Mouse (Mus musculus) left cerebral cortex, adult 11 months (tissue): ENCODE measurements around the gene Retn.
A peak's percentile ranks its signal among the peaks of the same experiment; 100 is the strongest.

ENCODE experiments used
- DNase-seq: peaks from one replicate; pipeline ENCODE4 v3.0.0; 2022; ENCODE audit warnings: low spot score

The Retn gene

GRCm38 (mm10) chr8:3655526-3655925 lies at the start of gene Retn:
Retn (plus strand) TSS chr8:3655770.
- DNase-seq, result no peak

DNA sequence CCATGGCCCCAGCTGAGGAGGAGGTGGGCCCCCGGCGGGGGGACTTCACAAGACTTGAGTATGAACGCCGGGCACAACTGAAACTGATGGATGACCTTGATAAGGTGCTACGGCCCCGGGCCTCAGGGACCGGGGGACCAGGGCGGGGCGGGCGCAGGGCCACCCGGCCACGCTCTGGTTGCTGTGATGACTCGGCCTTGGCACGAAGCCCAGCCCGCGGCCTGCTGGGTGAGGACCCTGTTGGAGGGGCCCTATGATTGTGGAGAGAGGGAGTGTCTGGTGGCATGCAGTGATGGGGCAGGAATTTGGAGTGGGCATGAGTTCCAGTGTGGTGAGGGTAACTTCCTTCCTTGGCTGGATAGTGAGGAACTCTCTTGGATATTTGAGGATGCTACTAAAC lies 49.0 kb upstream of the Retn start:
- no peak for DNase-seq

DNA sequence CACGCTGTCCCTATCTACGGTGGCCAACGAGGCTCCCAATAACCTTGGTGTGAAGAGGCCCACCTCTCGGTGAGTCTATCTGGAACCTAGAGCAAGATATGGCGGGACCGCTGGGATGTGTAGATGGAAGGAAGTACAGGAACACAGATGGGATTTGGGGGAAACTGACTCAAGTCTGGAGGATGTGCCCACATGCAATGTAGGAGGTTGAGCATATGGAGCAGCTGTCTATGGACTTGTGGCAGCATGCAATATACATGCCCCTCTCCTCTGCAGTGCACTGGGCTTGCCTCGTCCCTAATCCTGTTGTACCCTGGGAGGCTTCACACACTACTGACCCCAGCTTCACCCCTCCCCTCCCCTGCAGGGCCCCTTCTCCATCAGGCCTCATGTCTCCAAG lies 47.7 kb upstream of the Retn start:
- DNase-seq, result no peak

DNA sequence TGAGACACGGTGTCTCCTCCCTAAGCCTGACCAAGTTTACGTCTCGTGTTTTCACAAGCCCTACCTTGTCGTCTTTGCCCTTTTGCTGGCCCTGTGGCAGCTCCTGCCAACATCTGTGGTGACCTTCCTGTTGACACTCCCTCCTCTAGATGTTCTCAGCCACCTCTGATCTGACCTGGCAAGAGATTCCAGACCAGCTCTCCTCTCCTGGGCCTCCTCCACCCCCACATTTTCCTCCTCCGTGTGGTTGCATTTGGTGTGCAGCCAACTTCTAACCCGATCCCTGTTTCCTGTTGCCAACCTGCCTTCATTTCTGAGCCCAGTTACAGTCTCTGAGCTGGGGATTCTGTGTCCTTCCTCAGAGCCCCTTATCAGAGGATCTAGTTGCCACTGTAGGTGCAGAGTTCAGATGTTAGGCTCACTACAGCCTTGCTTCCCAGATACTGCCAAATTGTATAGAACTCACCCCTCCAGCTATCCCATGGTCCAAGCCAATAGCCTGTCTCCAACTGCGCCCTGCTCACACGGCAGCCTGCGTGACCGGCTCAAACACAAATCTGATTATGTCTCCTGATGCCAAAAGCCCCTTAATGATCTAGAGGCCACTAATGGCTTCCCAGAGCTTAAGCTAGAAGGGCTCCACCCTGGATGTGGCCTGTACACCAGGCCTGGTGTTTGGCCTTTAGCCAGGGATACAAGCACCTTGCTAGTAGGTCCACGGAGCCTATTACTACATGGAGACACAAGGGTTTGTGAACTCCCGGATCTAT lies 46.3 kb upstream of the Retn start:
- DNase-seq, result no peak

GRCm38 (mm10) chr8:3609816-3610150 lies 45.8 kb upstream of the Retn start:
- DNase-seq, result no peak

DNA sequence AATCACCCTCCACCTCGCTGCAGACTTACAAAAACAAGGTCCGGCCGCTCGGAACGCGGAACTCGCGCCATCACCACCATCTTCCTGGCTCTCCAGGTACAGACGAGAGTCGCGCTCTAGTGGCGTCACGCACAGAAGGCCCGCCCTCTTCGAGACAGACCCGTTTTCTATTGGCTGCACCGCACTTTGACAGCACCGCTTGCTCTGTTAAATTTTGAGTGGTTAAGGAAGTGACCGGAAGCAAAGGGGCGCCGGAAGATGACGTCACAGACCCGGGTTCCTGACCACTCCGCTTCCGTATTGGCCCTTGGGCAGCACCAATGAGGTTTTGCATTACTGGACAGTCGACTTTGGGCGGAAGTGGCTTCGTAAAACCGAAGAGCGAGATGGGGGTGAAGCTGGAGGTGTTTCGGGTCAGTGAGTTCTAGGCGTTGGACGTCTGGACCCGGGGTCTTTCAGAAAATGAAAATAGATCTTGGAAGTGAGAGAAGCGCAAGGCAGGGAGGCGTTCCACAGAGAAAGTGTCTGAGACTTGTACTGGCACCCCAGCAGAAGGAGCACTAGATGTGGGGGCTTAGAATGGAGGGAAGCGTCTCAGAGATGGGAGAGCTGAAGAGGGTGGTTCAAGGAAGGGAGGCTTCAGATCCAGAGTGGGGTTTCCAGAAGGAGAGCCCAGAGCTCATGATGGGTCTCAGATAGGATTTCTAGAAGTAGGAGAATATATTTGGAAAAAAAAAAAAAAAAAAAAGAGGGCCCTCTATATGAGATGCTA lies 34.2 kb upstream of the Retn start, which contains the start of the genes Xab2 and Pet100:
Gene Xab2 (minus strand): TSS at position 118 of the 772 bp plus-strand sequence.
Gene Pet100 (plus strand): TSS at position 350 of the 772 bp plus-strand sequence.
- peak; percentile 99 for DNase-seq

DNA sequence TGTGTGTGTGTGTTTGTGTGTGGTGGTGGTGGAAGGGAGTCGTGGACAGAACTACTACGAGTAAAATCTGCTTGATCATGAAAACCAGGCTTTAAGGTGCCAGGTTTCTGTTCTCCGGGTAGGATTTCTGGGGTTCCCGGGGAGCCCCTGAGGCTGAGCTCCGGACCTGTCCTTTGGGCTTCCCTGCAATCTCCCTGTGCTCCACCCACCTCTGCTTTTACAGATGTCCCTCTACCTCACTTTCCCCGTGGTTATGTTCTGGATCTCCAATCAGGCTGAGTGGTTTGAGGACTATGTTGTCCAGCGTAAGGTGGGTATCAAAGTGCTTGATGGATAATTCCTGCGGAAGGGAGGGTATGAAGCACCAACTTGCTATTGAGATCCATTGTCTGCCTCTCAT lies 33.5 kb upstream of the Retn start:
- no peak for DNase-seq

GRCm38 (mm10) chr8:3625445-3625844 lies 30.1 kb upstream of the Retn start, which contains the start of gene Pcp2:
Pcp2 (minus strand) TSS chr8:3625545.
- no peak for DNase-seq

DNA sequence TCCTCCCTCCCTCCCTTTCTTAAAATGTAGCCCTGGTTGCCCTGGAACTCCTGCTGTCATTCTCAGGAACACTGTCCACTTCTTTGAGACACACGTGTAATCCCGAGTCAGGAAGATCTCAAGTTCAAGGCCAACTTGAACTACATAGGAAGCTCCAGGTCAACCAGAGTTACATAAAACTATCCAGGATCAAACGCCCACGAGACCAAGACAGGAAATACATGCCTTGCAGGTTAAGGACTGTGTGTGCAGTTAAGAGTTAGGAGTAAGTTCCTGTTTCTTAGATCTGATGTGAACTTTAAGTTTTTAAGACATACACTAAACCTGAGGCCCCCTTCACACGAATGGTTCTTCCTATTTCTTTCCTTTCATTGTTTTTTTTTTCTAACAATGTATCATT lies 28.6 kb upstream of the Retn start:
- no peak for DNase-seq

- DNase-seq, result no peak
These were observed 27.6 kb upstream of the Retn start for GRCm38 (mm10) chr8:3628014-3628413.

- DNase-seq, result peak; percentile 49
These were observed 24.7 kb upstream of the Retn start, which contains the start of gene Stxbp2 for GRCm38 (mm10) chr8:3630647-3631477. Stxbp2 (plus strand) TSS chr8:3630955.

DNA sequence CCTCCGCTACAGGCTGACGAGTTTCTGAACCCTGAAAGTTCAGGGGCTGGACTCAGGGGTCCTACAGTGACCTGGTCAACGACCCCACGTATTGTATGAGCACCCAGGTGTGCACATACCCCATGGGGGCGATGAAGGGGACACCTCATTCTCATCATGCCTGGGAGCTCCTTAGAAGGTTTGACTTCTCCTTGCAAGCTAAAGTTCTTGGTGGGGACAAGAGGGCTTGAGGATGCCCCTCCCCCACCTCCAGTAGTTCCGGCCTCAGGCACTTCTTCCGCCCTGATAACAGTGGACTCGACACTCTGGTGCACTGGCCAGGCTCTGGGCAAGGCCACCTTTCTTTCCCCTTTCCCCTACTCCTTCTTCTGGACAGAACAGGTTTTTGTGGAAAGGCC lies 24.1 kb upstream of the Retn start:
- DNase-seq, result no peak

DNA sequence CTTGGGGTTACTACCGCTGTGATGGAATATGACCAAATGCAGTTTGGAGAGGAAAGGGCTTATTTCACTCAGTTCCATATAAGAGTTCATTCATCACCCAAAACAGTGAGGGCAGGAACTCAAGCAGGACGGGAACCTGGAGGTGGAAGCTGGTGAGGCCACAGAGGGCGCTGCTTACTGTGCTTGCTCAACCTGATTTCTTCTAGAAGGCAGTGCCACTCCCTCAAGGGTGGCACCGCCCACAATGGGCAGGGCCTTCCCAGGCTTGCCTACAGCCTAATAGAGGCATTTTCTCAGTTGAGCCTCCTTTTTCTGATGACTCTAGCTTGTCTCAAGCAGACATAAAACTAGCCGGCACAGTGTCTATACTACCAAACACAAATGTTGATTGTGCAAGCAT lies 9.8 kb upstream of the Retn start:
- no peak for DNase-seq

DNA sequence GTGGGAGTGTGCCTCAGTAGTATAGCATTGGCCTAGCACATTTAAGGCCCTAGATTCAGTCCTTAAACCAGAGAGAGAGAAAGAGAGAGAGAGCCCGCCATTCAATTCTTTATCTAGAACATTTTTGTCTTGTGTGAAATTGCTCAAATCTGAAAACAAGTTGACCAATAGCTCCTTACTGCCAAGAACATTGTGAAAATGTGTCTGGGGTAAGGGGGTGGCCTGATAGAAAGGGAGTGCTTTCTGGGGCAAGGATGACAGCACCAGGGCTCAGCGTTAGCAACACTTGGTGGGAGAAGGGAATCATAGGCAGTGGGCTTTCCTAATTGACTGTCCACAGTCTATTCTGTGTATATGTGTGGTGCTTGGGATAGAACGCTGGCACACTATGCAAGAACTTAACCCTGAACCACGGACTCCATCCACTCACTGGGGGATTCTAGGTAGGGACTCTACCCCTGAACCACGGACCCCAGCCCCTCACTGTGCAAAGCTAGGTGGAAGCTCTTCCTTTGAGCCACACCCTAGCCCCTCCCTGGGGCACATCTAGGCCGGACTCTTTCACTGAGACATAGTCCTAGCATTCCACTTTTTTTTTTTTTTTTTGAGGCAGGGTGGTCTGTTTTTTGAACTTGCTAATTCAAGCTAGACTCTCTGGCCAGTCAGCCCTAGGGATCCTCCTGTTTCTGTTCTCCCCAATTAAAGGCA lies 8.6 kb upstream of the Retn start:
- no peak for DNase-seq

DNA sequence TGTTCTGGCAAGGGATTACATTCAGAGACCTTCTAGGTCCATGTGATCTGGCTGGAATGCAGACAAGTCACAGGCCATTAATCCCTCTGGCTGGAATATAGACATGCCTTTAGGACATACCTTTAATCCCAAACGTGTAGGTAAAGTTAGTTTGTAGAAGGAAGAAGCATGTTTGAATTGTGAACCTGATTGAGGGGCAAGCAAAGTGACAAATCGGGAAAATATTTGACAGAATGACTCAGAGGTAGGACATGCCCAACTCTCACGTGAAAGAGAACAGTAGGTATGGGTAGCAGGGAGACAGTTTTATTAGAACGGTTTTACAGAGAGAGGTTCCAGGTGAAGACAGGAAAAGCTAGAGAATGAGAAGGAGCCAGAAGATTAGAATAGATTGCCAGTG lies 8.0 kb upstream of the Retn start:
- no peak for DNase-seq

GRCm38 (mm10) chr8:3648268-3648667 lies 7.3 kb upstream of the Retn start:
- DNase-seq, result no peak

DNA sequence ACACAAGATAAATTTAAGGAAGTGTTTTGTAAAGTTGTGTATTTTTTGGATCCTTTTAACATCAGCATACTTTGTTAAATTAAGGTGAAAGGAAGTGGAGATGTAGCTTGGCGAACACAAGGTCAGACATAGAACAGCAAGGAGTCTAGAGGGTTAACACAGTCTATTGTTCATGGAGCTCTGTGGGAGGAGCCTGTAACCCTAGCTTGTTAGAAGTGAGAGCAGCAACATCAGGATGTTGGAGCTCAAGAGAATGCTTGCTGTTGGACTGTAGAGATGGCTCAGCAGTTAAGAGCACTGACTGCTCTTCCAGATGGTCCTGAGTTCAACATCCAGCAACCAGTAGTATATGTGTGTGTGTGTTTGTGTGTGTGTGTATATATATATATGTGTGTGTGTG lies 6.6 kb upstream of the Retn start:
- DNase-seq, result no peak

DNA sequence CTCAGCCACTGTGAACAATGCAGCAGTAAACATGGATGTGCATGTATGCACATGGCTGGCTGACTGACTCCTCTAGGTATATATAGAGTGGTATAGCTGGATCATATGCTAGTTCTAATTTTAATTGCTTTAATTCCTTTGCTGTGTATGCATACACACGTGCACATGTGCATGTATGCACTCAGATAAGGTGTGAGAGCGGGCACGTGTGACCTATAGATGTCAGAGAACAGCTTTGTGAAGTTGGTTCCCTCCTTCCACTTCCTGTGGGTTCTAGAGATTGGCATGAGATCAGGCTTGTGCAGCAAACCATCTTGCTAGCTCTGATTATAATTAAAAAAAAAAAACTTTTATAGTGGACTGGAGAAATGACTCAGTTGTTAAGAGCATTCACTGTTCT lies 2.7 kb upstream of the Retn start:
- no peak for DNase-seq

DNA sequence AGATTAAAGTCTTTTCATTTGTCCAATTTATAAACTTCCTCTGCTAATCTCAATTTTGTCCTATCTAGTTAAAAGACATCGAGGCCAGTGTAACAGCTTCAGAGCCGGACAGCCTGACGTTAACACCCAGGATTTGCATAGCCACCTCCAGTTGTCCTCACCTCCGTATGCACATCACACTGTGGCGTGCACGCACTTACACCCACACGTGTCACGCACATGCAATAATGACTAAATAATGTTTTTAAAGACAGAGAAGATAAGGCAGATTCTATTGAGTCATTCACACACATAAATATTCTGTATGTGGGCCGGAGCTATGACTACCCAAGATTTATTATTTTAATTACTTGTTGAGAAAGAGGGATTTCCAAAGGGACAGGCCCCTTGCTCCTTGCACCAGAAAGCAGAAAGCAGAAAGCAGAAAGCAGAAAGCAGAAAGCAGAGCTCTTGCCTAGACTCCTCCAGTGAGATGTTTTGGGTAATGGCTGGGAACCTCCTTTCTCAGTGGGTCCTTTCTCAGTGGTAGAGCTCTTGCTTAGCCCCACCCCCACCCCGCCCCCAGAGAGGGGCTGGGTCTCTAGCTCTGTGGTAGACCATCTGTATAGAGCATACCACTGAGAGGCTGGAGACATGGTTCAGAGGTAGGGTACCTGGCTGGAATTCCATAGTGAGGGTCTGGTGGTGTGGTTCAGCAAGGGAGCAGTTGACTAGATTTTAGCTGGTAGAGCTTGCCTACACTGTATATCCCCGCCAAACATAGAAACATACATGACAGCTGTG lies 653 bp upstream of the Retn start:
- no peak for DNase-seq

DNA sequence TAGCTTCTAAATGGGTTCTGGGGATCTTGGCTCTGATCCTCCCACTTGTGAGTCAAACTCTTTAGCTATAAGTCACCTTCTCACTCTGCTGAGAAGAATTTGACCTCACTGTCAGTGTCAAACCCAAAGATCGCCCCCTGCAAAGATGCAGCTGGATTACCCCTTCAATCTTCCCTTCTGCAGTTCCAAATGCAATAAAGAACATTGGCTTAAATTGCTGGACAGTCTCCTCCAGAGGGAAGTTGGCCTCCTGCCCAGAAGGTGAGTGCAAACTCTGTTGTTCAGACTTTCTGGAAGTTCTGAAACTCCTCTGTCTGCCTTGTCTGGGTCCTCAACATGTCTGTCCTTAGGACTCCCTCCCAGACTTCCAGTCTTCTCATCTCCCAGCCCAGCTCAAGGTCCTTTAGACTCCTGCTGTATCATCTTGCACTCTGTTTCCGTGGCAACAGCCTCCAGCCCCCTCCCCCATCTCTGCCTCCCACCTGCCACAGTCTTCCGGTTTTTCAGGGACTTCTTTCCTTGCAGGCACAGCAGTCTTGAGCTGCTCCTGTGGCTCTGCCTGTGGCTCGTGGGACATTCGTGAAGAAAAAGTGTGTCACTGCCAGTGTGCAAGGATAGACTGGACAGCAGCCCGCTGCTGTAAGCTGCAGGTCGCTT lies 1.3 kb downstream of the Retn start:
- no peak for DNase-seq

DNA sequence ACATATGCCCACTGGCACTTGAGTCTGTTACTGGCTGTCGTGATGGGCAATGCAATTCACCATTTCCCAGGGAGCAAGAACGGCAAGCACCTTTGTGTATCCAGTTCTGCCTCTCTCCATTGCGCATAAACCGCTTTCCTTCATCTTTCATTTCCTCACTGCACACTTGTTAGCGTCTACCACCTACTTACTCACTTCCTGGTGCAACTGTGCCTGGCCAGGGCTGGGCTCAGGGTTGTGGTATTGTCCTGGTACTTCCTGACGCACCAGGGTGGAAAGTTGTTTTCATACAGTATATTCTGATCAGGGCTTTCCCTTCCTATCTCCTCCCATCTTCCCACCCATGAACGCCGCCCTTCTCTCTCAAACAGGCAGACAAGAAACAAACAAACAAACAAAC lies 5.3 kb downstream of the Retn start:
- DNase-seq, result no peak
